Mouse (Mus musculus) CH12.LX (cell line): Measurements from ENCODE around the gene Tet3. TPM values are rescaled to one million over a fixed set of nuclear protein-coding genes. Genes with fewer than 3 reads are reported as not detected.

Experiments
- DNase-seq: peaks from one replicate; pipeline ENCODE4 v3.0.0-alpha.2; 2013; ENCODE audit errors: extremely low read depth
- H3K27ac ChIP-seq: 2 replicates; pipeline ENCODE4 v1.5.1; 2012; ENCODE audit warnings: low read depth, mild to moderate bottlenecking, control low read depth, moderate library complexity; ENCODE audit not compliant: insufficient read depth
- H3K27me3 ChIP-seq: replicated peaks from 2 replicates; pipeline ENCODE3; 2012; ENCODE audit warnings: inconsistent platforms
- H3K36me3 ChIP-seq, 2 experiments: replicated peaks in 1 of 2; 2 replicates each; pipeline versions ENCODE3 to v1.6.1; 2012; ENCODE audit warnings: inconsistent platforms in 1 of 2, low read length in 1 of 2, mild to moderate bottlenecking in 1 of 2, mixed read lengths in 1 of 2, moderate library complexity in 1 of 2; ENCODE audit not compliant: control insufficient read depth in 1 of 2, insufficient read depth in 1 of 2
- H3K4me1 ChIP-seq, 2 experiments: 2 replicates each; pipeline ENCODE4 v1.6.1; 2012; ENCODE audit warnings: inconsistent platforms in 1 of 2, moderate library complexity in 1 of 2; ENCODE audit not compliant: insufficient read depth in 2 of 2, control insufficient read depth in 1 of 2
- H3K4me2 ChIP-seq: 2 replicates; pipeline ENCODE4 v1.6.1; 2012; ENCODE audit warnings: low read depth, mild to moderate bottlenecking, control low read depth; ENCODE audit not compliant: poor library complexity, insufficient read depth, severe bottlenecking
- H3K4me3 ChIP-seq, 3 experiments: fragments of 150-350 bp in 1 of 3; sonication (generic) in 1 of 3; replicated peaks in 1 of 3; 2 replicates each; pipeline versions ENCODE3 to v1.5.1; 2011 to 2012; ENCODE audit warnings: low read depth in 2 of 3, low read length in 2 of 3, mild to moderate bottlenecking in 2 of 3, moderate library complexity in 2 of 3, control low read depth in 1 of 3, improper control_type of control experiment in 1 of 3, inconsistent platforms in 1 of 3, mixed read lengths in 1 of 3; ENCODE audit not compliant: poor library complexity in 1 of 3
- H3K79me2 ChIP-seq: replicated peaks from 2 replicates; pipeline ENCODE4 v1.6.1; 2012; ENCODE audit warnings: mild to moderate bottlenecking, moderate library complexity; ENCODE audit not compliant: control insufficient read depth, poor library complexity, insufficient read depth, severe bottlenecking; ENCODE audit errors: extremely low read depth
- H3K9ac ChIP-seq: 2 replicates; pipeline ENCODE4 v1.6.1; 2012; ENCODE audit warnings: low read depth, mild to moderate bottlenecking, control low read depth, moderate library complexity; ENCODE audit not compliant: insufficient read depth
- H3K9me3 ChIP-seq: replicated peaks from 2 replicates; pipeline ENCODE3; 2012; ENCODE audit warnings: low read length, inconsistent platforms, mixed read lengths
- CHD1 ChIP-seq: IDR thresholded peaks from 2 replicates; pipeline ENCODE4 v1.6.1; 2012; ENCODE audit warnings: low read depth, low read length, improper control_type of control experiment, inconsistent platforms
- CHD2 ChIP-seq: IDR thresholded peaks from 2 replicates; pipeline ENCODE4 v1.6.1; 2011; ENCODE audit warnings: low read length, improper control_type of control experiment
- CTCF ChIP-seq, 2 experiments: IDR thresholded peaks in 1 of 2; conservative IDR thresholded peaks in 1 of 2; 2 replicates each; pipeline ENCODE4 v1.5.1; 2011 to 2012; ENCODE audit warnings: low read depth in 2 of 2, low read length in 2 of 2, improper control_type of control experiment in 1 of 2, inconsistent platforms in 1 of 2, mild to moderate bottlenecking in 1 of 2, moderate library complexity in 1 of 2
- E2F4 ChIP-seq: IDR thresholded peaks from 2 replicates; pipeline ENCODE4 v1.6.1; 2011; ENCODE audit warnings: low read depth, low read length, improper control_type of control experiment; ENCODE audit not compliant: insufficient replicate concordance
- ELF1 ChIP-seq: IDR thresholded peaks from 2 replicates; pipeline ENCODE4 v1.6.1; 2014; ENCODE audit warnings: low read depth, mild to moderate bottlenecking, inconsistent platforms, low read length, improper control_type of control experiment
- ETS1 ChIP-seq: conservative IDR thresholded peaks from 2 replicates; pipeline ENCODE4 v1.6.1; 2012; ENCODE audit warnings: low read depth, mild to moderate bottlenecking, inconsistent platforms, low read length, improper control_type of control experiment, moderate library complexity
- IRF4 ChIP-seq: IDR thresholded peaks from 2 replicates; pipeline ENCODE4 v1.6.1; 2014; ENCODE audit warnings: low read depth, mild to moderate bottlenecking, inconsistent platforms, low read length, improper control_type of control experiment
- JUN ChIP-seq: IDR thresholded peaks from 2 replicates; pipeline ENCODE4 v1.6.1; 2011; ENCODE audit warnings: low read depth, mild to moderate bottlenecking, low read length, improper control_type of control experiment, moderate library complexity; ENCODE audit not compliant: insufficient read depth
- KAT2A ChIP-seq: IDR thresholded peaks from 2 replicates; pipeline ENCODE4 v1.6.1; 2012; ENCODE audit warnings: low read length, improper control_type of control experiment, inconsistent platforms; ENCODE audit not compliant: insufficient replicate concordance
- MAZ ChIP-seq: IDR thresholded peaks from 2 replicates; pipeline ENCODE4 v1.6.1; 2012; ENCODE audit warnings: low read depth, mild to moderate bottlenecking, inconsistent platforms, low read length, improper control_type of control experiment, moderate library complexity
- MEF2A ChIP-seq: IDR thresholded peaks from 2 replicates; pipeline ENCODE4 v1.6.1; 2014; ENCODE audit warnings: low read depth, mild to moderate bottlenecking, inconsistent platforms, low read length, improper control_type of control experiment, borderline replicate concordance
- MXI1 ChIP-seq: IDR thresholded peaks from 2 replicates; pipeline ENCODE4 v1.6.1; 2011; ENCODE audit warnings: mild to moderate bottlenecking, low read depth, low read length, improper control_type of control experiment
- MYC ChIP-seq: IDR thresholded peaks from 2 replicates; pipeline ENCODE4 v1.6.1; 2011; ENCODE audit warnings: low read depth, mild to moderate bottlenecking, improper control_type of control experiment, low read length
- NELFE ChIP-seq: IDR thresholded peaks from 2 replicates; pipeline ENCODE4 v1.6.1; 2011; ENCODE audit warnings: low read depth, low read length, improper control_type of control experiment
- NRF1 ChIP-seq: IDR thresholded peaks from 2 replicates; pipeline ENCODE4 v1.6.1; 2014; ENCODE audit warnings: low read depth, mild to moderate bottlenecking, inconsistent platforms, low read length, improper control_type of control experiment, moderate library complexity
- PAX5 ChIP-seq: IDR thresholded peaks from 2 replicates; pipeline ENCODE4 v1.6.1; 2012; ENCODE audit warnings: low read length, inconsistent platforms, mixed read lengths
- POLR2AphosphoS2 ChIP-seq: IDR thresholded peaks from 2 replicates; pipeline ENCODE4 v1.6.1; 2011; ENCODE audit warnings: low read depth, low read length, improper control_type of control experiment
- RAD21 ChIP-seq: IDR thresholded peaks from 2 replicates; pipeline ENCODE4 v1.6.1; 2011; ENCODE audit warnings: low read depth, mild to moderate bottlenecking, low read length, improper control_type of control experiment, moderate library complexity
- RCOR1 ChIP-seq: conservative IDR thresholded peaks from 2 replicates; pipeline ENCODE4 v1.6.1; 2012; ENCODE audit warnings: low read depth, mild to moderate bottlenecking, inconsistent platforms, low read length, improper control_type of control experiment
- SIN3A ChIP-seq: IDR thresholded peaks from 2 replicates; pipeline ENCODE4 v1.6.1; 2012; ENCODE audit warnings: low read length, improper control_type of control experiment, inconsistent platforms
- TCF12 ChIP-seq: IDR thresholded peaks from 2 replicates; pipeline ENCODE4 v1.6.1; 2014; ENCODE audit warnings: low read depth, mild to moderate bottlenecking, inconsistent platforms, low read length, improper control_type of control experiment
- UBTF ChIP-seq: IDR thresholded peaks from 2 replicates; pipeline ENCODE4 v1.6.1; 2012; ENCODE audit warnings: low read depth, mild to moderate bottlenecking, inconsistent platforms, low read length, improper control_type of control experiment, moderate library complexity
- ZC3H11A ChIP-seq: IDR thresholded peaks from 2 replicates; pipeline ENCODE4 v1.6.1; 2012; ENCODE audit warnings: low read depth, mild to moderate bottlenecking, inconsistent platforms, low read length, improper control_type of control experiment
- ZKSCAN1 ChIP-seq: IDR thresholded peaks from 2 replicates; pipeline ENCODE4 v1.6.1; 2012; ENCODE audit warnings: low read depth, inconsistent platforms, low read length, improper control_type of control experiment, borderline replicate concordance
- ZMIZ1 ChIP-seq: IDR thresholded peaks from 2 replicates; pipeline ENCODE4 v1.6.1; 2012; ENCODE audit warnings: low read depth, mild to moderate bottlenecking, inconsistent platforms, low read length, improper control_type of control experiment
- ZNF384 ChIP-seq: IDR thresholded peaks from 2 replicates; pipeline ENCODE4 v1.6.1; 2012; ENCODE audit warnings: low read depth, low read length, improper control_type of control experiment, inconsistent platforms
- dilution Hi-C: fragments of 300-500 bp; cut with MboI; formaldehyde crosslinking; loops from 2 replicates; pipeline ENCODE4 v1.14.3; 2020; ENCODE audit warnings: low sequenced_read_pairs; ENCODE audit not compliant: extremely low pct_unique_long_range_greater_than_20kb, extremely low pct_ligation_motif_present
- in situ Hi-C: fragments of 300-500 bp; cut with MboI; formaldehyde crosslinking; loops from 3 replicates; pipeline ENCODE4 v1.14.3; 2019; ENCODE audit warnings: low sequenced_read_pairs, low pct_ligation_motif_present, low pct_unique_long_range_greater_than_20kb, mixed read lengths
- polyA plus RNA-seq: library from polyadenylated mRNA; unstranded; fragments of >175 nt; gene quantifications from 2 replicates; pipeline ENCODE4 v1.2.1, GENCODE M21; 2012; ENCODE audit warnings: low read depth; ENCODE audit not compliant: insufficient read length
- total RNA-seq, 2 experiments: library from RNA; depleted of rRNA; stranded (reverse); fragments of 300-350 nt in 1 of 2; fragments of >200 nt in 1 of 2; gene quantifications; 2 replicates each; pipeline ENCODE4 v1.2.3; 2012 to 2014

The Tet3 gene
- total and polyA plus RNA-seq, 3 experiments: 3.2 to 10.0 (median 8.2) TPM

DNA sequence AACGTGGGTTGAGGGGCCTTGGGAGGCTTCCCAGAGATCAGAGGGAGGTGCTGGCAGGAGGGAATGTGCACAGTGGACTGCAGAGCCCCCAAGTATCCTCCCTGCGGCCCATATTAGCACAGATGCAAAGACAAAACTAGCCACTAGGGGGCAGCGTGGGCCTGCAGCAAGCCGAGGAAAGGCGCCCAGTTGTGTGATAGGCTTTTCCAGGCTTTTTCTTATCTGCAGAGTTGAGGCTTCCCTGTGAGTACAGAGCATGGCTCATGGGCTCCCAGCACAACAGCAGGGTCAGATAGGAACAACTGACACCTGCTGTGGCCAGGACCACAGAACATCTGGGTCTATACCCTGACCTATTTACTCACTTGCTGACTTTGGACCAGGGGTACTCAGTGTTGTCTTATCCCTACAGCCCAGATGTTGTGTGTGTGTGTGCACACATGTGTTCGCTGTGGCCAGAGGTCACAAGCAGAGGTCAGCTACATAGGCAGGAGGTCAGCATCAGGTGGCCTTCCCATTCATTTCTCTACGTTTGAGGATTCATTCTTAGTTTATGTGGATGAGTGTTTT, 102.2 kb downstream of the Tet3 start (continued):
- TF ChIP-seq E2F4 (no peak), ELF1 (no peak), CHD2 (no peak), NELFE (peak; percentile 18; the same call in 1 of the 2 replicates), CTCF (conservative IDR thresholded peaks at IDR 0.05 in 1 of 2, IDR thresholded peaks at IDR 0.05 in 1 of 2; ENCODE audit: low read depth in 2 of 2, low read length in 2 of 2) (peak; percentile 68 to 94), CHD1 (no peak), UBTF (no peak), POLR2AphosphoS2 (0 out of 2 replicates have a peak, but pooled peaks have one; percentile 48), ZC3H11A (peak; percentile 86), MYC (no peak), JUN (no peak), KAT2A (no peak), MXI1 (no peak), ZMIZ1 (no peak), ETS1 (no peak), ZNF384 (no peak), RCOR1 (no peak), IRF4 (peak; percentile 41; the same call in 1 of the 2 replicates), NRF1 (no peak), PAX5 (no peak), TCF12 (no peak)

DNA sequence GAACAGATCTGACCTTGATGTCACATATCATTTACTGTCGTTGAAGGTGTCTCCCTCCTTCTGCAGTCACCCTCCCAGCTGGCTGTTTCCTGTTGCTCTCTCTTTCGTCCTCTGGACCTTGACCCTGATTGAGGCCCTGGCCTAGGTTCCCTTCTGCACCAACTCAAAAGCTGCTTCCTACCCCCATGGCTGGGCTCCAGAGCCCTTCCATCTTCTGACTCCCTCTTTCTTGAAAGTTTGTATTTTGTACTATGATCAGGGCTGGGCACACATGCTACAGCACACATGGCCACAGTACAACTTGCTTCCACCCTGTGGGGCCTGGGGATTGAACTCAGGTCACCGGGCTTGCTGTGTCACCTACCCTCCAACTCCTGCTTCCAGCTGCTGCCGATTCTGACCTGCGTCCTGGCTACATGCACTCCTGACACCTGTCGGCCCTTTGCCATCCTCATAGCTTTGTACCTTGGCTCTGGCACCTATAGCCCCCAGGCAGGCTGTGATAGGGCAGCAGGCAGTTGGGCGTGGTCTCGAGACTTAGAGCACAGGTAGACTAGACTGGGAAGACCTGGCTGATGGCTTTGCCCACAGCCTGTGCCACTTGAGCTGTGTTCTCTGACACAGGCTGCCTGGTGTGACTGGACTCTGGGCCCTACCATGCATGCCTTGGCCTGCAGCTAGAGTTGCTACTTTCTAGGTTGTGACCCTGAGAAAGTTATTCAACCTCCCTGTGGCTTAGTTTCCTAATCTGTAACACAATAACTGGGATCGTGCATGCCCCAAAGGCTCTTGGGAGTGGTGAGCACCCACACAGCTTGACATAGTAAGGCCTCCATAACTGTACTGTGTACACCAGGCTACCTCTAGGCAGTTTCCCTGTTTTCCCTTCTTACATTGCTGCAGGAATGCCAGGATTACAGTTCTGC, 103.8 kb downstream of the Tet3 start:
- dilution Hi-C loops (no loop called here), in situ Hi-C loops (loop anchor here (5.0 to 25.0 kb wide), 2 partner anchors 152 to 307 kb away; partner anchors contain the start of genes Clec4f and Dguok)
- TF ChIP-seq RAD21 (no peak), JUN (no peak), MEF2A (no peak), MAZ (no peak), ETS1 (no peak), TCF12 (no peak), PAX5 (no peak), E2F4 (no peak), SIN3A (no peak), KAT2A (no peak), MYC (no peak), UBTF (no peak), CTCF (conservative IDR thresholded peaks at IDR 0.05 in 1 of 2, IDR thresholded peaks at IDR 0.05 in 1 of 2; ENCODE audit: low read depth in 2 of 2, low read length in 2 of 2) (no peak), IRF4 (no peak), ZKSCAN1 (no peak), ZC3H11A (no peak), ELF1 (no peak), RCOR1 (no peak), CHD1 (no peak)
- Histone ChIP-seq H3K36me3 (peaks cover 67 to 93% of the 10 kb centered on the region in 2 experiments), H3K9ac (no peak overlapping the region), H3K79me2 (no peaks in the 10 kb centered on the region), H3K27ac (no peak overlapping the region), H3K4me2 (no peak overlapping the region), H3K27me3 (no peaks in the 10 kb centered on the region), H3K4me1 (peaks cover 5 to 12% of the 10 kb centered on the region in 2 experiments), H3K9me3 (no peaks in the 10 kb centered on the region), H3K4me3 (no peak overlapping the region)
- no peak for DNase-seq
